Mouse (Mus musculus): ENCODE results near the gene Baiap2l1.

Baiap2l1 gene

GRCm38 (mm10) chr5:144257451-144258110 lies 100.3 kb downstream of the Baiap2l1 start:
- no peak for DNase-seq (ENCODE audit: low spot score in 2 of 2)

DNA sequence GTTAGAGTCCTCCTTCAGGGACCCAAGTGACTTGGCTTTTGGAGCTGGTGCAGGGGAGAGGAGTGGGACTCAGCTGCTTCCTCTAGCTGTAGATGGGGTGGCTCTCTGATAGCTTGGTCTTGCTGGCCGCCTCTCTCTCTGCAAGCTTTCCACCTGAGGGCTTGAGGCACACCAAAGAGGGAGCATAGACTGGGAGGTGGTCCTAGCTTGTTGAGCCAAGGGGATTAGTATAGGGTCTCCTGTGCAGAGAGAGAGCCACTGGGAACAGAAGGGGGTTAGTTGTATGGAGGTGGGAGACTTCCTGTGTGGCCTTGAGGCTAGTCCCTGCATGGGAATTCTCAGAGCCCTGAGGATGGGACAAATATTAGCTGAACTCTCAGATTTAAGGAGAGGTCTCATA lies 101.0 kb downstream of the Baiap2l1 start:
- no peak for DNase-seq (ENCODE audit: low spot score in 2 of 2)

- DNase-seq (ENCODE audit: low spot score in 2 of 2) = no peak
Observed at GRCm38 (mm10) chr5:144256541-144256870, 101.4 kb downstream of the Baiap2l1 start.

DNA sequence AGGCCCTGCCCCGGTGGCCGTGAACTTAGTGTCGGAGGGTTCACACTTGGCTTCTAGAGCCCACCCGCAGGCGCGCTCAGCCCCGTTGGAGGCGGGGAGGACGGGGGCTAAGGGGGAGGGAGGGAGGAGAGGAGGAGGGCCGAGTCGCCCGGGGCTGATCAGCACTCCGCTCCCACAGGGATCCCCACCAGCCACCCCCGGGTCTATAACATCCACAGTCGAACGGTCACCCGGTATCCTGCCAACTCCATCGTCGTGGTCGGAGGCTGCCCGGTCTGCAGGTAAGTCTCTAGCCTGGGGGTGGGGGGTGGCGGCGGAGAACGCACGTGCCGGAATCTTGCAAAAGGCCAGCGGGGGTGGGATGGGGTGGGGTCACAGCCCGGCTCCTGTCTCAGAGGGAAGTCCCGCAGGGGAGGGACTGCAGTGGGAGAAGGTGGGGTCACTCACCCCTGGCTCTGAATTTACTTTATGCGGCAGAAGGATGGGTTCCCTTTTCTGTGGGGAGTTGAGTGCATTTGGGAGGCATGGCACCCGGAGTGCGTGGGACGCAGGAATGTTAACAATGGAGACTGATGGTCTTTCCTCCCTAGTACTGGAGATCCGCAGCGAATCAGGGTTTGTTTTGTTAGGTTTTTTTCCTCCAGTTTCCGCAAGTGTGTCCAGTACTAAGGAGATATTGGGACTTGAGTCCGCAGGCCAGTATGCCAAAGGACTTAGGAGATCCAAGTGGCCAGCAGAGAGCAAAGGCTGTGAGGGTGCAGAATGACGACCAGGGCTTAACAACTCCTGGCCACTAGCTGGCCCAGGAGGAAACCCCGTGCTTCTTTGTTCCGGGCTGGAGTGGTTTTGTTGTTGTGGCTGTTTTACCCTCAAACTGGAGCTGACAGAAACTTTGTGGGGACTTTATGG lies 102.0 kb downstream of the Baiap2l1 start:
- DNase-seq (ENCODE audit: low spot score in 2 of 2) = peak in 1 of 2 experiments; percentile 42

DNA sequence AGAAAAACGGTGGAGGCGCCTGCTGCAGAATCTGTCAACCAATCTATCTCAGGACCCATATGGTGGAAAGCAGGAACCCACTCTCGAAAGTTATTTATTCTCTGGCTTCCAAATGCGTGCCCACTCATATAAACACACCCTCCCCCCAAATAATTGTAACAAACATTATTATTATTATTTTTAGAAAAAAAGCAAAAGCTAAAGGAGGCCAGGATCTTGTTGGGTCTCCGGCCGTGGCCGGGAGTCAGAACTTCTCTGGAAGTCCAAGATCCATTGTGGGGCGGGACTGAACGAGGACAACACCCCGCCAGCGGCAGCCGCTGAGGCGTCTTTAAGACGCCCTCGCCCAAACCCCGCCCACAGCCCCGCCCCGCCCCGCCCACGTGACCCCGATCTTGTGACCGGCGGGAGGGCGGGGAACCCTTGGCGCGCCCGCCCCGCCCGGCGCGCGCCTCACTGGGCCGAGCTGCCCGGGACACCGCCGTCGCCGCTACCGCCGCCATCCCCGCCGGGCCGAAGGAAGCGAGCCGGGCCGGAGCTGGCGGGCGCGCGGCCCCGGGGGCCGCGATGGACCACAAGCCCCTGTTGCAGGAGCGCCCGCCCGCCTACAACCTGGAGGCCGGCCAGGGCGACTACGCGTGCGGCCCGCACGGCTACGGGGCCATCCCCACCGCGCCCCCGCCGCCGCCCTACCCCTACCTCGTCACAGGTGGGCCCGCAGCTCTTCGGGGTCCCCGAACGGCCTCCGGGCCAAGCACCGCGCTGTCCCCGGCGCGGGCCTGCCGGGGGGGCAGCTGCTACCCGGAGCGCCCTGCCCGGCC lies 102.9 kb downstream of the Baiap2l1 start:
- DNase-seq (ENCODE audit: low spot score in 2 of 2) = peak; percentile 57 to 76

GRCm38 (mm10) chr5:144254122-144254810 lies 103.6 kb downstream of the Baiap2l1 start:
- DNase-seq (ENCODE audit: low spot score in 2 of 2) = no peak

DNA sequence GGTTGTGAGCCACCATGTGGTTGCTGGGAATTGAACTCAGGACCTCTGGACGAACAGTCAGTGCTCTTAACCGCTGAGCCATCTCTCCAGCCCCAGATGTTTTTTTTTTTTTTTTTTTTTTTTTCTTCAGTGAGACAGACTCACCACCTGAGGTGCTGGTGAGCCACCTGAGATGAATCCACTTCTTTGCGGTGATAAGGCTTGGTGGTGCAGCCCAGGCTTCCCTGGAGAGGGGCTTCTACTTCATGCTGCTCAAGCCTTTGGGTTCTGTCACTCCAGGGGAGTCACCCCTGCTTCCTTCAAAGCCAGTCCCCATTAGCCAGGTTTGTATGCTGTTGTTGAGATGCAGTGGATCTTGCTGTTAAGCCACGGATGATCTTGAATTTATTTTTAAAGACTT lies 104.7 kb downstream of the Baiap2l1 start:
- no peak for DNase-seq (ENCODE audit: low spot score in 2 of 2)

DNA sequence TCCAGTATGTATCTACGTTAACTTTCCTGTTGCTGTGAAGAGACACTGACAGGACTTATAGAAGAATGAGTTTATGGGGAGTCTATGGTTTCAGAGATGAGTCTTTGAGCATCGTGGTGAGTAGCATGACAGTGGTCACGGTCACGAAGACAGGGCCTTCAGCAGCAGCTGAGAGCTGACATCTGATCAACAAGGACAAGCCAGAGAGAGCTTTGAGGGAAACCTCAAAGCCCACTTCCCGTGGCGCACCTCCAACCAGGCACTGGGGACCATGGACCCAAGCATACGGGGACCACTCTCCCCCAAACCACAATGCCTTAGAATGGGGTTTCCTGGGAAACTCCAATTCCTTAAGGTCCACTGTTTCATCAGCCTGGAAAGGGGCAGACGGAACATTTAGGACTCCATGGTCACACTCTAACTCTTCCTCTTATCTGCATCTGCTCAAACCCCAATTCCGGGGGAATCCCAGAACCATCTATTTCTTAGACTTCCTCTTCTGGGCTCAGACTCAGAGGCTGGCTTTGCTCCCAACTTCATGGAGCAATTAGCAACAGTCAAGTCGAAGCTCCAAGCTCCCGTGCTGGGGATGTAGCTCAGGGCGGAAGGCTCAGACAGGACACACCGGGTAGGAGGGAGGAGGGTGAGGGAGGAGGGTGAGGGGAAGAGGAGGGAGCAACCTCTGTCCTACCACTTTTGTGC lies 105.9 kb downstream of the Baiap2l1 start:
- no peak for DNase-seq (ENCODE audit: low spot score in 2 of 2)

DNA sequence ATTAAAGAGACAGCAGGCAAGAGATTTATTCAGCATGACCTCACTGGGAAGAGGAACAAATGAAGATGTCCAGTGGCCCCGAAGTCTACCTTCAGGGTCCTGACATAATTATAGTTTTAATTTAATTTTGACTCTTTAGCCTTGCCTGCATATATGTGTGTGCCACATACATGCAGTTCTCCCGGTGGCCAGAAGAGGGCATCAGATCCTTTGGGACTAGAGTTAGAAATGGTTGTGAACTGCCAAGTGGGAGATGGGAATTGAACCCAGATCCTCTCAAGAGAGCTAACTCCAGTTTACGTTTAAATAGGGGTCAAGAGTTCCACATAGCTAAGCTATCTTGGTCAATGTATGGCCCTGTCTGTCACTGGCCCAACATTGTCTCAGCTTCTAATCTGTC lies 108.0 kb downstream of the Baiap2l1 start:
- no peak for DNase-seq (ENCODE audit: low spot score in 2 of 2)

- DNase-seq (ENCODE audit: low spot score in 2 of 2) = no peak
Observed at GRCm38 (mm10) chr5:144247906-144248585, 109.9 kb downstream of the Baiap2l1 start.

DNA sequence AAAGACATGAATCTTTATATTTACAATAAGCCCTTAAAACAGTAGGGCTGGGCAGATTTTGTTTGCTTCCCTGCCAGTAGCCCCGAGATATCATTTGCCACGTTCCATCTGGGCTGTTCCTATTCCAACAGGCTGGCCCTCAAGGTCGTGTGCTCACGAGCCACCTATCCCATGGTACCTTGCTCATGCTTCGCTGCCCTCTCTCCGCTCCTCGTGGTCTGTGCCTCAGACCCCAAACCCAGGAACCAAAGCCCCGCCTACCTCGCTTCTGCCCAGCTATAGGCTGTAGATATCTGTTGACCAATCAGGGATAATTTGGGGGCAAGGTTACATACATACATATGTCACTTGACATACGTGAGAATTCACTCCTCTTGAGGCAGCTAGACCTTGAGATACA lies 110.6 kb downstream of the Baiap2l1 start:
- no peak for DNase-seq (ENCODE audit: low spot score in 2 of 2)

DNA sequence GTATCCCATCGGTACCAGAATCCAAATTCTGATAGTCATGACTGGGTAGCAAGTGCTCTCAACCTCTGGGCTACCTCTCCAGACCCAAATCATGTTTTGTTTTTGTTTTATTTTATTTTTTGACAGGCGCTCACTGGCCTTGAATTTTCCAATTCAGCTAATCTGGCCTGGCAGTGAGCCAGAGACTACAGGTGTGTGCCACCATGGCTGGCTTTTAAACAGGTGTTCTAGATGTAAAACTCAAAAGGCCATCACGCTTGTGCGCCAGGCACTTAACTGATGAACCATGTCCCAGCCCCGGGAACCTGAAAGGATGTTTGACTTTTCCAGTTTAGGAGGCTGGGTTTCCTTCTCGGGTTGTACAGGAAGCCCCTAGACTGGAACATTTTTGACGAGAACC lies 111.2 kb downstream of the Baiap2l1 start:
- no peak for DNase-seq (ENCODE audit: low spot score in 2 of 2)

DNA sequence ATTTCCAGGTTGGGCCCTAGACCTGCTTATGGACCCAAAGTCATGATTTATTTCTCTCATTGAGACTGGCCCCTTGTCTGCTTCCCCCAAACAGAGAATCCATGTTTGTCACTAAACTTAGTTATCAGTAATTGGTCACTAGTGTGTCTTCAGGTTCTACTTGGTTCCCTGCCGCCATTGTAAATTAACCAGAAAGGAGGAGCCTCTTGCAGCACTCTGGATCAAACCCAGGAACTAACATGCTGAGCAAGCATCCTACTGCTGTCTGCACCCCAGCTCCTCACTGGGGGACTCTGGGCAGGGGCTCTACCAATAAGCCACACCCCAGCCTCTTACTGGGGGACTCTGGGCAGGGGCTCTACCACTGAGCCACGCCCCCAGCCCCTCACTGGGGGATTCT lies 112.3 kb downstream of the Baiap2l1 start:
- no peak for DNase-seq (ENCODE audit: low spot score in 2 of 2)

- no peak for DNase-seq (ENCODE audit: low spot score in 2 of 2)
Observed at GRCm38 (mm10) chr5:144243901-144244487, 113.9 kb downstream of the Baiap2l1 start, which contains the start of gene Bri3. Gene Bri3 (plus strand): TSS chr5:144244437.

DNA sequence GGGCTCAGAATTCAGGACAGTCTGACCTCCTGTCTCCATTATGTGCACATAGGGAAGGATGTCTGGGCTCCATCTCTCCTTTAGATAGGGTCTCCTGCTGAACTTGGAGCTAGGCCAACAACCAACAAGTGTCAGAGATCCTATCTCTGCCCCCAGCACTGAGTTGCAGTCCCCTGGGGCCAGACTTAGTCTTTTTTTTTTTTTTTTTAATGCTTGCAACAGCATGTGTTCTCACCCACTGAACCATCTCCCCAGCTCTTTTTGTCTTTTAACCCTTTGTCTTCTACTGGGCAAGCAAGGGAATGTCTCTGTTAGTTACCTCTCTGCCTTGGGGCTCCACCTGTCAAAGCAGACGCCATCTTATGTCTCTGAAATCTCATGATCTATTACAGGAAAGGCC lies 118.9 kb downstream of the Baiap2l1 start:
- DNase-seq (ENCODE audit: low spot score in 2 of 2) = no peak

DNA sequence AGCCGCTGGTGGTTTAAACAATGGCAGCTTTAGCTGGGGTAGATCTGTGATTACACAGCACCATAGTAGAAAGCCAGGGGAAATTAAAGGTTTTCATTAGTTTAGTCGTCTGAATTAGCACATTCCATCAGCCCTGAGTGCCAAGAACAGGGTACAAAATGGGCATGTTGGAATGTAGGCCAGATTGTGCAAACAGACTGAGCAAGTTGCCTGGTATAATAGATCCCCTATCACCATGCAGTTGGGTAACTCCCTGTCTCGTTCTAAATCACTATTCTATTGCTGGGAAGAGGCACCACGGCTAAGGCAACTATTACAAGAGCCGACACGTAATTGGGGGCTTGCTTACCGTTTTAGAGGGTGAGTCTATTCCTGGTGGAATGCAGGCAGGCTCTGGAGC lies 123.2 kb downstream of the Baiap2l1 start:
- no peak for DNase-seq (ENCODE audit: low spot score in 2 of 2)

DNA sequence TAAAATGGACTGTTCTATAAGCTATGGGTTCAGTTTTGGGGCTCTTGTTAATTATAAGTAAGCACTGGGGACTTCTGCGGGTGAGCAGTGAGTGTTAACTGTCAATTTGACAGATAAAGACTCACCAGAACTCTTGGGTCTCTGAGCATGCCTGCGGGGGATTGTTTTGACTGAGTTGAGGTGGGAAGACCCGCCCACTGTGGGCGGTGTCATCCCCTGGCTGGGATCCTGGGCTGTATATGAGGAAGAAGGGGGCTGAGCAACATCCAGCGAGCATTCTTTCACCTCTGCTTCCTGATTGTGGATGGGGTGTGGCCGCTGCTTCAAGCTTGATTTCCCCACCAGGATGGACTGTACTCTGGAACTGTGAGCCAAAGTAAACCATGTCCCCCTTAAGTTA lies 123.7 kb downstream of the Baiap2l1 start:
- no peak for DNase-seq (ENCODE audit: low spot score in 2 of 2)

- DNase-seq (ENCODE audit: low spot score in 2 of 2) = no peak
Observed at GRCm38 (mm10) chr5:144232531-144232930, 125.4 kb downstream of the Baiap2l1 start.

DNA sequence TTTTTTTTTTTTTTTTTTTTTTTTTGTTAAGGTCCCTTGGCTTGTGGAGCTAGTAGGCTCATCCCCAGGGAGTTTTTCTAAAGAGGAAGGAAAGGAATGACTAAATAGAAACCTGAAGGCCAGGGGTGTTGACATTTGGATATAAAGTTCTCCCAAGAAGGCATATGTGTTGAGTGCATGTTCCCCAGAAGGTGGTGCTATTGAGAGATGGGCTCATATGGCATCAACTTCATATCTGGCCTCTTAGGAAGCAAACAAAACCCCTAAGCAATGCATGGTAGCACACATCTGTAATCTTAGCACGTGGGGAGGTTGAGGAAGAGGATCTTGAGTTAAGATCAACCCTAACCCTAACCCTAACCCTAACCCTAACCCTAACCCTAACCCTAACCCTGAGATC lies 126.5 kb downstream of the Baiap2l1 start:
- DNase-seq (ENCODE audit: low spot score in 2 of 2) = no peak

DNA sequence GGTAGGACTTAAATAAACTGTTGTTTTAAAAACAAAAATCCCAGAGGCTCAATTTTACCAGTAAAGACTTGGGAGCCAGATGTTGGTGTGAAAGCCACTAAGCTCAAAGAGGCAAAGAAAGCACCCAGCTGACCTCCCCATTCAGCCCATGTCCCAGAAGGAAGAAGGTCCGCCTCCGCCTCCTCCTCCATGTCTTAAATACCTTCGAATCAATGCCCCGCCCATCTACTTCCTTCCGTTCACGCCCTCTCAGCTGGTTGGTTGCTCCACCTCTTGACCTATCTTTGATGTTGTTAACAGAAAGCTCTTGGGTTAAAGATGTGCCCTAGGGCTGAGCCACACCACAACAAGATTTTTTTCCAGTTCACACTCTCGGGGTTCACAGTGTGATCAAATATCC lies 127.7 kb downstream of the Baiap2l1 start:
- DNase-seq (ENCODE audit: low spot score in 2 of 2) = no peak
